Mouse (Mus musculus): ENCODE data around the gene Alx3. TPM values are rescaled to one million over a fixed set of nuclear protein-coding genes. Genes with fewer than 3 reads are reported as not detected.

Gene Alx3
- polyA plus RNA-seq, 1 experiment = not detected

- Histone ChIP-seq H3K4me3 (replicated peaks) (no peak overlapping the region), H3K9me3 (no peaks in the 10 kb centered on the region), H3K27me3 (replicated peaks) (no peaks in the 10 kb centered on the region), H3K4me1 (peaks cover 30% of the 10 kb centered on the region), H3K36me3 (replicated peaks; ENCODE audit: low read length) (peaks cover 99% of the 10 kb centered on the region)
- TF ChIP-seq GATA1 (IDR thresholded peaks at IDR 0.05; ENCODE audit: borderline replicate concordance, low read length) (no peak), FLI1 (IDR thresholded peaks at IDR 0.05; ENCODE audit: low read length) (no peak)
These were observed 25.1 kb downstream of the Alx3 start for GRCm38 (mm10) chr3:107619911-107620310.

- Histone ChIP-seq H3K27me3 (replicated peaks) (no peaks in the 10 kb centered on the region), H3K9me3 (no peaks in the 10 kb centered on the region), H3K36me3 (replicated peaks; ENCODE audit: low read length) (peaks cover 99% of the 10 kb centered on the region), H3K4me3 (replicated peaks) (peak overlapping the region; percentile 28), H3K4me1 (peaks cover 33% of the 10 kb centered on the region)
- no peak for TF ChIP-seq GATA1 (IDR thresholded peaks at IDR 0.05; ENCODE audit: borderline replicate concordance, low read length)
- TF ChIP-seq FLI1 (IDR thresholded peaks at IDR 0.05; ENCODE audit: low read length) = no peak
These were observed 26.6 kb downstream of the Alx3 start for GRCm38 (mm10) chr3:107621286-107622075.

DNA sequence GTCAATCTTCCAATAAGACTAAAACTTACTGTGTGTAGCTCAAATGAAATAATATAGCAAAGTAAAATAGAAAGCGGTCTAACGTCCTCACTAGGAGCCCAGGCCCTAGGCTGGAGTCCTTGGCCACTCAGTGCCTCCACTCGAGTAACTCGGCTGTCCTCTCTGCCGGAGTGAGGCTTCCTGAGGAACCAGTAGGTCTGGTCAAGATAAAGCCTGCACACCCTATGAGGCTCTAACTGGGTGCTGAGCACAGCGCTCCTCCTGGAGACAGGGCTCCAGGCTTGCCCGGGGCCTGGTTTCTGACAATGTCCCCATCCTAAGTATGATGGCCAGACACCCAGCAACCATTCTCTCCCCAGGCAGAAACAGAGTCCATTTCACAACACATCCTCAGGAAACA, 27.7 kb downstream of the Alx3 start:
- H3K27me3 ChIP-seq (replicated peaks) = no peaks in the 10 kb centered on the region
- peak overlapping the region; percentile 7 for H3K4me3 ChIP-seq (replicated peaks)
- H3K9me3 ChIP-seq = no peaks in the 10 kb centered on the region
- TF ChIP-seq FLI1 (IDR thresholded peaks at IDR 0.05; ENCODE audit: low read length) (no peak), GATA1 (IDR thresholded peaks at IDR 0.05; ENCODE audit: borderline replicate concordance, low read length) (no peak)
- H3K36me3 ChIP-seq (replicated peaks; ENCODE audit: low read length) = peaks cover 99% of the 10 kb centered on the region
- H3K4me1 ChIP-seq = peaks cover 34% of the 10 kb centered on the region

DNA sequence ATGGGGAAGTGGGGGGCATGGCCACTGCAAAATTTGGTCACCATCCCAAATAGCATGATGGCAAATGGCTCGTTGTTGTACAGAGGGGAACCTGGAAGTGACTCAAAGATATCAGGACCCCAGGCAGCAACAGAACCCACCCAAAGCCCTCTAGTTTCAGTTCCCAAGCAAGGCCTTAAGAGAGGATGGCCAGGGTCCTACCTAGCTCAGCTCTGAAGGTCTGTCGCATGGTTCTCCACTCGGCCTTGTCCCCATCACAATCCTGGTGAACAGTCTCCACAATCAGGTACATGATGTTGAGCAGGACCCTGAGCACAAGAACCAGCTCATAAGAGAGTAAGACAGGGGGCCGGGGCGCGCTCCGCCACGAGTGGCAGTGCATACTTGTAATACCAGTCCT, 29.6 kb downstream of the Alx3 start:
- Histone ChIP-seq H3K4me1 (peaks cover 38% of the 10 kb centered on the region), H3K9me3 (no peaks in the 10 kb centered on the region), H3K36me3 (replicated peaks; ENCODE audit: low read length) (peaks cover 100% of the 10 kb centered on the region), H3K27me3 (replicated peaks) (no peaks in the 10 kb centered on the region), H3K4me3 (replicated peaks) (no peak overlapping the region)
- TF ChIP-seq FLI1 (IDR thresholded peaks at IDR 0.05; ENCODE audit: low read length) (no peak), GATA1 (IDR thresholded peaks at IDR 0.05; ENCODE audit: borderline replicate concordance, low read length) (no peak)

DNA sequence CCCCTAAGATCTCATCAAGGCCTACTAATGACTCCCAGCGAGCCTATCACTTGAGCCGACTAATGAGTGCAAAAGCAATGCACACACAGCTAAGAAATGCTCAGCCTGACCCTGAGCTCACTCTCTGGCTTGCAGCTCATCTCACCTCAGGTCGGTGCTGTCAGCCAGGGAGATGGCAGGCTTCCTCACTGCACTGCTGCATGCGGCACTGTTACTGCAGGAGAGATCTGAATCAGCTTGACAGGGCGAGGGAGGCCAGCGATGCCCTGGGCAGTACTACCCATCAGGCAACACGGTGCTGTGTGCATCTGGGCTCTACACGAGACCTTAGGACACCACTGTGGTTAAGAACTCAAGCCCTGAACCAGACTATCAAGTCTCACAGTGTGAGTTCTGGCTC, 30.7 kb downstream of the Alx3 start:
- Histone ChIP-seq H3K4me3 (replicated peaks) (no peak overlapping the region), H3K27me3 (replicated peaks) (no peaks in the 10 kb centered on the region), H3K9me3 (no peaks in the 10 kb centered on the region), H3K36me3 (replicated peaks; ENCODE audit: low read length) (peaks cover 91% of the 10 kb centered on the region), H3K4me1 (peaks cover 47% of the 10 kb centered on the region)
- no peak for TF ChIP-seq GATA1 (IDR thresholded peaks at IDR 0.05; ENCODE audit: borderline replicate concordance, low read length)
- no peak for TF ChIP-seq FLI1 (IDR thresholded peaks at IDR 0.05; ENCODE audit: low read length)

DNA sequence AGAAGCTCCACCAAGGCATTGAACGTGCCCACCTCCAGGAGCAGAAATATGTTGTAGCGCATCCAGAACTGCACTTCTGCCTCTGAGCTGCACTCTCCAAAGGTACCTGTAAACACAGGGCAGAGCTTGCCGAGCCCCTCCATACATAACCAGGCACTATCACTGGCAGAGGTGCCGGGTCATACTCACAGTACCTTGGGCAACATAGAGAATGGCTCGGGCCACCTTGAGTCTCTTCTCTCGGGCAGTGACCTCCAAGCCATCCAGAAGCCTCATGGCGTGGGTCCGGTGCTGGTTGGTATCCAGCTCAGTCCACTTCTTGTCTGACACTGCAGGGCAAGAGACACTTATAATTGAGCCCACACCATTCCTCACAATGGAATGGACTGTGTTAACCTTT, 31.9 kb downstream of the Alx3 start:
- Histone ChIP-seq H3K27me3 (replicated peaks) (no peaks in the 10 kb centered on the region), H3K4me1 (peaks cover 39% of the 10 kb centered on the region), H3K36me3 (replicated peaks; ENCODE audit: low read length) (peaks cover 79% of the 10 kb centered on the region), H3K9me3 (no peaks in the 10 kb centered on the region), H3K4me3 (replicated peaks) (no peak overlapping the region)
- TF ChIP-seq FLI1 (IDR thresholded peaks at IDR 0.05; ENCODE audit: low read length) (no peak), GATA1 (IDR thresholded peaks at IDR 0.05; ENCODE audit: borderline replicate concordance, low read length) (no peak)

DNA sequence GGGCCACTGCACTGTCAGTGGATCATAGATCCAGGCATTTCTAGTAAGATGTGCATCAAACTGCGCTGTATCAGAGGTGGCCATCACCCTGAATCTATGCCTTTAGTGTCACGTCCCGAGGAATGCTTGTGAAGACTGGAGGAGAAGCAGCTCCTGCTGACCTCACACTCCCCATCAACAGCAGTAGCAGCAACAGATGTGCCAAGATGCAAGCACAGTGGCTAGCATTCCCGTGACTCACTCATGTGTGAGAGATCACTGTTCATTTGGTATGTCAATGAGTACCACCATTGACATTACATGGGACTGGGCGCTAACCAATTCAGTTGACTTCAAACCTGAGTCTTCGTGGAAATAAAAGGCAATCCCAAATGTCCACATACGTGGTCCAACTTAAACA, 32.8 kb downstream of the Alx3 start:
- peaks cover 70% of the 10 kb centered on the region for H3K36me3 ChIP-seq (replicated peaks; ENCODE audit: low read length)

GRCm38 (mm10) chr3:107628551-107628950, 33.7 kb downstream of the Alx3 start:
- H3K4me1 ChIP-seq = peaks cover 32% of the 10 kb centered on the region
- peaks cover 61% of the 10 kb centered on the region for H3K36me3 ChIP-seq (replicated peaks; ENCODE audit: low read length)
- no peak for TF ChIP-seq FLI1 (IDR thresholded peaks at IDR 0.05; ENCODE audit: low read length)
- no peak for TF ChIP-seq GATA1 (IDR thresholded peaks at IDR 0.05; ENCODE audit: borderline replicate concordance, low read length)
- no peaks in the 10 kb centered on the region for H3K27me3 ChIP-seq (replicated peaks)
- H3K9me3 ChIP-seq = no peaks in the 10 kb centered on the region
- no peak overlapping the region for H3K4me3 ChIP-seq (replicated peaks)

More for the DNA sequence above, 32.8 kb downstream of the Alx3 start:
- peak overlapping the region; percentile 43 for H3K4me3 ChIP-seq (replicated peaks)
- no peak for TF ChIP-seq GATA1 (IDR thresholded peaks at IDR 0.05; ENCODE audit: borderline replicate concordance, low read length)
- H3K4me1 ChIP-seq = peaks cover 35% of the 10 kb centered on the region
- H3K27me3 ChIP-seq (replicated peaks) = no peaks in the 10 kb centered on the region
- H3K9me3 ChIP-seq = no peaks in the 10 kb centered on the region

DNA sequence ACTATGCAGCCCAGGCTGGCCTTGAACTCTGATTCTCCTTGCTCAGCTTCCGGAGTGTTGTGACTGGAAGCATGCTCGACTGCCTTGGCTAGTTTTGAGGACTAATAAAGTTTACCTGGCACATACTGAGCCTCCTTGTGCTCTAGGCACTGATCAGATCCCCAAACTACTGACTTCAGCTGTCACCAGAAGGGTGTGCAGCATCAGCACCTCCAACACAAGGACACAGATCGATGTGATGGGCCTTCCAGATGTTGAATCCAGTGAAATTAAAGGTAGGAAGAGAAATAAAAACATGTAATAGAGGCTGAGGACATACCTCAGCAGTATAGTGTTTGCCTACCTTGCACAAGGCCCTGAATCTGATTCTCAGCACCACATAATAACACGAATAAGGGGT, 34.6 kb downstream of the Alx3 start:
- H3K27me3 ChIP-seq (replicated peaks) = no peaks in the 10 kb centered on the region
- peaks cover 31% of the 10 kb centered on the region for H3K4me1 ChIP-seq
- H3K9me3 ChIP-seq = no peaks in the 10 kb centered on the region
- H3K36me3 ChIP-seq (replicated peaks; ENCODE audit: low read length) = peaks cover 52% of the 10 kb centered on the region
- TF ChIP-seq FLI1 (IDR thresholded peaks at IDR 0.05; ENCODE audit: low read length) = no peak
- TF ChIP-seq GATA1 (IDR thresholded peaks at IDR 0.05; ENCODE audit: borderline replicate concordance, low read length) = no peak
- H3K4me3 ChIP-seq (replicated peaks) = no peak overlapping the region

DNA sequence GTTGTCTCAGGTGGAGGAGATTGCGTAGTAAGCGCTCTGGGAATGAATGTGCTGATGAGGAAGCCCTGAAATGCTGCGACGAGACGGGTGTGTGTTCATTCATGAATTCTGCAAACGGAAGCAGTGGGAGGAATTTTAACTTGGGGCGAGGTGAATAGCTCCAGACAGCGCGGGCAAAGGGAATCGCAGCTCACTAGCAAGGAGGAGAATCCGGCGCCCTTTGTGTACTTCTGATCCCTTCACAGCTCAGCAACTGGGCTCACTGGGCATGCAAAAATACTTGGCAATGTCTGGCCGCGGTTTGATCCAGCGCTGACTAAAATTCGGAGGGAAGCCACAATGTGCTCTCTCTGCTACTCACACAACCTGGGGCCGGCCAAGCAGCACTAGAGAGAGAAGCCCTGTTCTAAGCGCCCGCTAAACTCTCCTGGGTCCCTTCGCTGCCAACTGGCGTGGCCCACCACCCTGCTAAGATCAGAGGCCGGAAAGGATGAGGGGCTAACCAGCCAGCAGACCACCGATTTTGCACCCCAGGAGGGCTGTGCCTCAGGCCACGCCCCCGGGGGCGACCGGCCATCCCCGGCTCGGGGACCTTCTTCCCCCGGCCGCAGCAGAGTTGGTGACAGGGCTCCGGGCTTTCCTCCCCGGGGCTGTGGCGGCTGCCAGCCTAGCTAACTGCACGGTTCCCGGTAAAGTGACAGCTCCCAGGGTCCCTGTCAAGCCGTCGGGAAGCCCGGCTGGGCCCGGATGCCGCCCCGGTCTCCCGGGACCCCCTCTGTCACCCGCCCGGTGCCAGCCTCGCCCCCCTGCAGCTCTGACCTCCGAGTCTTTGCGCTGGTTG, 36.1 kb downstream of the Alx3 start, which contains the start of gene Gm10961:
Gene Gm10961 (plus strand): TSS at position 641 of the 841 bp plus-strand sequence.
- TF ChIP-seq FLI1 (IDR thresholded peaks at IDR 0.05; ENCODE audit: low read length) (no peak), GATA1 (IDR thresholded peaks at IDR 0.05; ENCODE audit: borderline replicate concordance, low read length) (no peak)

More for the DNA sequence above, 36.1 kb downstream of the Alx3 start, which contains the start of gene Gm10961:
- Histone ChIP-seq H3K4me3 (replicated peaks) (peak within 1 kb of the TSS; percentile 95), H3K4me1 (peaks cover 30% of the 10 kb centered on the region), H3K9me3 (no peaks in the 10 kb centered on the region), H3K36me3 (replicated peaks; ENCODE audit: low read length) (peaks cover 37% of the 10 kb centered on the region), H3K27me3 (replicated peaks) (no peaks in the 10 kb centered on the region)
